Mouse (Mus musculus): ENCODE measurements around the gene Ndufc2.

Ndufc2 gene

DNA sequence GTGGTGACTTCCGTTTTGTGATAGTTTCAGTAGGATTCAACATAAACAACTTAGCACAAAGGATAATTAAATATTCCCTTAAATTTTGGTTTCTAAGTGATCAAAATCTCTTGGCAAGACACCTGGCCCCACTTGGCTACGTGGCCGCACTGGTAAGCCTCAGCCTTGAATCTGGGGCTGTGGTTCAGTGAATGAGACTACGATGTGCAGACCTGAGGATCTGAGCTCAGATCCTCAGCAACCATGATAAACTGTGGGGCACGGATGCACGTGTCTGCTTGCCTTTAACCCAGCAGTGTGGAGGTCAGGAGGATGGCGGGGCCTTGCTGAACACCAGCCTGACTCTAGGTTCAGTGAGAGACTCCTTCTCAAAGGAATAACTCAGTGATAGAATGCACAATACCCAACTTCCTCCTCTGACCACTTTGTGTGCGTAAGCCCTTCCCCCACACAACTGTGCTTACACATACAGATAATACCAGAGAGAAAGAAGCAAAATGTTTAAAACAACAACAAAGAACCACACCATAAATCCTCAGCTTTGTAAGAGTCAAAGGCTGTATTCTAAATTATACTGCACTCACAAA is 12.1 kb upstream of the Ndufc2 start:
- DNase-seq (ENCODE audit: low read depth, low spot score), result no peak

DNA sequence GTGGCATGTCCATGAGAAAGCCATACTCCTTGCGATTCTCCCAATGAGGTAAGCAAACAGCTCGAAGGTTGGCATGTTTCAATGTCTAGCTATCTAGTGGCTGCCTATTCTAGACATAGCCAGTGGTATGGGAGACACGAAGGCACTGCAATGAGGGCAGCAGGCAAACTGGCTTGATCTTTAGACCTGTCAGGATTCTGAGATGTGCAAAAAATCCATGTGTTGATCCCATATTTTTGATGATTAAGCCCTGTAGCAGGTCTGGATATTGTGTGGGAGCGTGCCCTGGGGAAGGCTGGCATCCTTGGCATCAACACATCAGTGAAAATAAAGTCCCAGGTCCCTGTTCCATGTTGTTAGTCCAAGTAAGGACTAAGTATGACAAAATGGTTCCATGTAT is 11.3 kb upstream of the Ndufc2 start:
- DNase-seq (ENCODE audit: low read depth, low spot score), result no peak

DNA sequence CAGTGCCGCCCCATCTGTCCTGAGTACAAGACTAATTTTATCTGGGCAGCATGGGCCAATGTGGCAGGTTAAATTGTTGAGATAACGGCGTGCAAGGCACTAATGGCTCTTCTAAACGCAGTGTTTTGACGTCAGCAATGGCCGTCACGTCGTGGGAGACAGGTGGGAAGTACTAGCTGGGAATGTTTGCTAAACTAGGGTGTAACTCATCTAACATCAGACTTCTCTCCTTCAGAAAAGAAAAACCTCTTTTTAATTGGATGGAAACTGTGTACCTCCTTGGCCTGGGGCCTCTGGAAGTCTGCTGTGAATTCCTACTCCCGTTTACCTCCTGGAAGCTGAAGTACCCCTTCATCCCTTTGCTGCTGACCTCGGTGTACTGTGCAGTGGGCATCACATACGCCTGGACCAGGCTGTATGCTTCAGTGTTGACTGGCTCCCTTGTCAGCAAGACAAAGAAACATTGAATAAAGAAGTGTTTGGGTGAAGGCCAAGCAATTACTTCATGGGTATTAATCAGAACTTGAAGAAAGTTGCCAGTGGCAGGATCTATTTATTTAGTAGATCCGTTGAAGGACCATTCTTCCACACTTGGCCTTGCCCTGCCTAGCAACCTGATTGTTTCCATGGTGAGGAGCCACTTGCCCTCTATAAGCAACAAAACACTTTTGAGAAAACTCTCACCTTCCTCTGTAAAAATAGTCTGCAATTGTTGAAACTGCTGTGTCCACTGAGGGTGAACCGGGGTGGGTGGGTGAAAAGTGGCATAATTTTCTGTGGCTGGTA is 8.3 kb upstream of the Ndufc2 start:
- no peak for DNase-seq (ENCODE audit: low read depth, low spot score)

- DNase-seq (ENCODE audit: low read depth, low spot score), result no peak
Observed at GRCm38 (mm10) chr7:97392079-97392445, 7.7 kb upstream of the Ndufc2 start.

DNA sequence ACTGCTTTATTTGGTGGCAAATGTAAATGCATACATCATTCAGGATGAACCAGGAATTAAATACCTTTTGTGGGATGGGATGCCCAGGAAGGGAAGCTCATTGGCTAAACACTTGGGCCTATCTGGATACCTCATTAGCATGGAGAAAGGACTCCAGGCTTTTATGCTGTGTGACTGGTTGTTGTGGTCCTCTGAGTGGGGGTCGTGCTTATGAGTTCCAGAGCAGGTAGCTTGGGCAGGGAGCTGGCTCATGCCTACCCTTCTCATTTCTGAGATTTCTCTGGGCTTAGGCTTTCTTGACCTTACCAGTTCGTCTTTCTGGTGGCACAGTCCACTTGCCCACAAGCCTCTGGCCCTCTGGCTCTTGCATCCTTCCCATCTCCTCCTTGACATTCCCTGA is 5.4 kb upstream of the Ndufc2 start:
- no peak for DNase-seq (ENCODE audit: low read depth, low spot score)

DNA sequence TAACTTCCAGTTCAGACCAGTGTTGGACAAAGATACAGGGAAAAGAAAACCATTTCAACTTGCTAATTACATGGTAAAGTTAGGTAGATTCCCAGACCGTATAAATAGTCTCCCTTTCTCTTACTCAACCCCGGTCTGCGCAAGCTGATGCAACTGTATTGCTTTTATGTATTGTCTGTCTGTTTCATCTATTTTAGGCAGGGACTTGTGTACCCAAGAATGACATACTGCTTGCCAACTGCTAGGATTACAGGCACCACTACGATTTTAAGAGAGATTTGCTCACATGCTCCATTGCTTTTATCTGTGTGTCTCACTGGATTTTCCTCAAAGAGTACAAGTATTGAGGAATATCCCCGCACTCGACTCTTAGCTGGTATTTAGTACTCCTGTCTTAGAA is 860 bp upstream of the Ndufc2 start:
- DNase-seq (ENCODE audit: low read depth, low spot score), result no peak

- no peak for DNase-seq (ENCODE audit: low read depth, low spot score)
Observed at GRCm38 (mm10) chr7:97407145-97407544, 7.3 kb downstream of the Ndufc2 start.

GRCm38 (mm10) chr7:97411106-97411505 is 11.3 kb downstream of the Ndufc2 start:
- no peak for DNase-seq (ENCODE audit: low read depth, low spot score)

DNA sequence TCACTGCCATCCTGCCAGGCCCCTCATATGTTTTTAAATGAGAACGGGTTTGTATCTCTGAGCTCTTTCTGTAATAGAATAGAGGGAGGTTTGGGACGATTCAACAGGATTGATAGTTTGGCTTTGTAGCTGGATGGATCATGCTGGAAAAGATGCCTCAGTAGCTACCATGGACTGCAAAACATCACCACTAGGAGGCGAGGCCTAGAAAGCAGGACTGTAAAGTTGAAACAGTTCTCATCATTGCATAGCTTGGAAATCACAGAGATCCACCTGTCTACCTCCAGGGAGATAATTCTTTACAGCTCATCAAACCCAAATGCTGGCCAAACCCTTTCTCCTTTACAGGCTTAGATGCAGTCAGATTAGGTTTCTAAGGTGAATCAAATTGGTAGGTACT is 11.8 kb downstream of the Ndufc2 start:
- DNase-seq (ENCODE audit: low read depth, low spot score), result no peak

GRCm38 (mm10) chr7:97413981-97414380 is 14.2 kb downstream of the Ndufc2 start:
- no peak for DNase-seq (ENCODE audit: low read depth, low spot score)

- no peak for DNase-seq (ENCODE audit: low read depth, low spot score)
Observed at GRCm38 (mm10) chr7:97414426-97414825, 14.6 kb downstream of the Ndufc2 start.

- DNase-seq (ENCODE audit: low read depth, low spot score), result no peak
Observed at GRCm38 (mm10) chr7:97414915-97415687, 15.3 kb downstream of the Ndufc2 start.

DNA sequence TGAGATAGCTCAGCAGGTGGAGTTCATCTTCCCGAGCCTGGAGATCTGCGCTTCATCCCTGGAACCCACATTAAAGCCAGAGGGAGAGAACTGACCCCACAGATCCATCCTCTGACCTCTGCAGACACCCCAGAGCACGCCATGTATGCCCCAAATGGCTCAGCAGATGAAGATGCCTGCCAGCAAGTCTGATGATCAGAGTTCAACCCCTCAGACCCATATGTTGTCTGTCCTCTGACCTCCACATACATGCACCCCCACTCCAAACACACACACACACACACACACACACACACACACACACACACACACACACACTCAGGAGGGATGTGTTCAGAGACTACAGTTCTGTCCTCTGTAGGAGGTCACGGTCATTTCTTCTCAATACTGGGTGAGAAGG is 16.7 kb downstream of the Ndufc2 start:
- DNase-seq (ENCODE audit: low read depth, low spot score), result no peak

GRCm38 (mm10) chr7:97416906-97417777 is 17.3 kb downstream of the Ndufc2 start, which contains the start of gene Thrsp:
TSS of gene Thrsp (minus strand) at chr7:97417730.
- no peak for DNase-seq (ENCODE audit: low read depth, low spot score)

DNA sequence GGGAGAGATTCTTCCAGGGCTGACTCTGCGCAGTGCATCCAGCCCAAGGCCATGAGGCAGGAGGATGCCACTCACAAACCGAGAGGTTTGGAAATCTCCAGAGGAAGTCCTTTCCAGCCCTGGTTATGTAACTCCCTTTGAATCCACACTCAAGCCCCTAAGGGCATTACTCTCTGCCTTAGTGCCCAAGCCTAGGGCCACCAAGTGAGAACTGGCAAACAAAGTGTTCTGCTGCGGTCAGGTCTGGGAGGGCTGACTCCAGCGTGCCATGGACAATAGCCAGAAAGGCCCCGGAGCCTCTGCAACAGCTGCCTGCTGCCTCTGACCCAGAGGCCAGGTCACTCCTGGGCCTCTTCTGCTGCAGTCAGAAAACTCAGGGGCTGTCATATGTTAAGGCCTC is 18.9 kb downstream of the Ndufc2 start:
- DNase-seq (ENCODE audit: low read depth, low spot score), result no peak

DNA sequence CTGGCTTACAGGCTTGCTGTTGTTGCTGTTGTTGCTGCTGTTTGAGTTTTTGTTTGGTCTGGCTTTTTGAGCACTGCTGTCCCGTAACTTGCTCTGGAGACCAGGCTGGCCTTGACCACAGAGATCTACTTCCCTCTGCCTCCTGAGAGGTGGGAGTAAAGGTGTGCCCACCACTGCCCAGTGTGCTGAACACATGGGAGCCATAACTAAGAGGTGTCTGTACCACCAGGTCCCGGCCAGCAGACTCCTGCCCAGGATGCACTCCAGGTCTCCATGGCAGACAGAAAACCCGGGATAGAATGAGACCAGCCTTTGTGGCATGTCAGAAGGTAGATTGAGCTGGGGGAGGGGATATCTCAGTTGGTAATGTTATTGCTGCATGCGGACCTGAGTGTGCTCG is 19.4 kb downstream of the Ndufc2 start:
- DNase-seq (ENCODE audit: low read depth, low spot score), result no peak

- DNase-seq (ENCODE audit: low read depth, low spot score), result no peak
Observed at GRCm38 (mm10) chr7:97420406-97420805, 20.6 kb downstream of the Ndufc2 start.

DNA sequence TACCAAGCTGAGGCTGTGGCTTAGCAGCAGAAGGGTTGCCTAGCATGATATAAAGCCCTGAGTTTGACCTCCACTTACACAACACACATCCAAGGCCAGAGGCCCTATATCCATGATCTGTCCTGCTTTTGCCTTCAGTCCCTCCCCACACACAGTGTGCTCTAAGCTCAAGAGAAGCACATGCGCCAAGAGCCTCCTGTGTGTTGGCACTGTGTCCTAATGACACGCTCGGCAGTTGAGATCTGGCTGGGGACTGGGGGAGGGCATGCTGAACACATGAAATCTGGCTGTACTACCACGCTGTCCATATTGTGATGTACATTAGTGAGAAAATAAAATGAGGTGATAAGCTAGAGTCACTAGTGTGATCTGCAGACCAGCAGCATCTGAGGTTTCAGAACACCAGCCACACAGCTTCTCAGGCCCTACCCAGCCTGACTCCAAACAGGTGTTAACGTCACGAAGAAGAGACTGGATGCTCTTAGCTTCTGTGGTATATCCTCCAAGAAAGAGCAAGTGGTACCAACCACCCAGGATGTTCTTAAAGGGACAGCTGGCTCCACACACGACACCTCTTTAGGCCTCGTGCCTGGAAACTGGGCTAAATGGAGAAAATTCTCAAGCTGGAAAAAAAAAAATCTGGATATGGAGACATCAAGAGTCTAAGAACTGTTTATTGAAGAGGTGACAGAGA is 21.3 kb downstream of the Ndufc2 start:
- no peak for DNase-seq (ENCODE audit: low read depth, low spot score)

- no peak for DNase-seq (ENCODE audit: low read depth, low spot score)
Observed at GRCm38 (mm10) chr7:97423754-97424153, 24.0 kb downstream of the Ndufc2 start.

DNA sequence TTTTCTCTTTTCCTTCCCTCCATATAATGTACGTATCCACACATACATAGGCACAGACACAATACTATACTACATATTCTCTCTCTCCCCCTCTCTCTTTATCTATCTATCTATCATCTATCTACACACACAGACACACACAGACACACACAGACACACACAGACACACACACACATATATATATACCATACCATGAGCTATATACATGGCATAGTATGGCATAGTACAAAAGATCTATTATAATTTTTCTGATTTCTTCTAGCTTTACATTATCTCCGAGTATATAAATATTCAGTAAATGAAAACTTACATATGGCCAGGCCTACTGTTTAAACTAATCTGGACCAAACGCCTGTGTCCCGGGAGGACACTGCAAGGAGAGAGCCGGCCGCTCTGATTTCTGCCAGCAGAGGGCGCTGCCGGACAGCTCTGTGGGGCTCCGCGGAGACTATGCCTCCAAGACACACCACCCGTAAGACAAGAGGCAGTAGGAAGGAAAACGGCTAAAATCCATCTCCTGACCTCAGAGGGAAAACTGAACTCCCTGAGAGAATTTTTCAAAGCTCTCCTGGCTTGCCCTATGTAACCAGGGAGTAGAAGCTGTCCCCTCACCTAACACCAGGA is 24.9 kb downstream of the Ndufc2 start:
- no peak for DNase-seq (ENCODE audit: low read depth, low spot score)

DNA sequence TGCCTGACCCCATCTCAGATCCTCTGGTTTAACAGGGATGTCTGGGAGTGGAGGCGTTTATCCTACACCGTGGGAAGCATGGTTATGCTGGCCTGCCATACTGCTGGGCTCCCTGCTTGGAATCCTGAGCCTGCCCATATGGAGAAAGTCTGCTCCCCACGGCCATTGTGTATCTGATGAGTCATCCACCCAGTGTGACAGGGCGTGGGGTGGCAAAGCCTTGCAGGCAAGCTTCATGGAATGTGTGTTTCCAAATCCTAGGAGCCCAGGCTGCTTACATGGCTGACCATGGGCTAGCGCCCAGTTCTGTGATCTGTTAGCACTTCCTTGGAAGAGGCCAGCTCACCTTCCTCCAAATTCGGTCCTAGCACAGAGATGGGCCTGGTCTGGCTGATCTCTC is 26.8 kb downstream of the Ndufc2 start:
- DNase-seq (ENCODE audit: low read depth, low spot score), result no peak

All from brain, embryonic 18.5 days (tissue).